Mouse (Mus musculus): ENCODE data around the gene Lrmda.

Gene Lrmda

DNA sequence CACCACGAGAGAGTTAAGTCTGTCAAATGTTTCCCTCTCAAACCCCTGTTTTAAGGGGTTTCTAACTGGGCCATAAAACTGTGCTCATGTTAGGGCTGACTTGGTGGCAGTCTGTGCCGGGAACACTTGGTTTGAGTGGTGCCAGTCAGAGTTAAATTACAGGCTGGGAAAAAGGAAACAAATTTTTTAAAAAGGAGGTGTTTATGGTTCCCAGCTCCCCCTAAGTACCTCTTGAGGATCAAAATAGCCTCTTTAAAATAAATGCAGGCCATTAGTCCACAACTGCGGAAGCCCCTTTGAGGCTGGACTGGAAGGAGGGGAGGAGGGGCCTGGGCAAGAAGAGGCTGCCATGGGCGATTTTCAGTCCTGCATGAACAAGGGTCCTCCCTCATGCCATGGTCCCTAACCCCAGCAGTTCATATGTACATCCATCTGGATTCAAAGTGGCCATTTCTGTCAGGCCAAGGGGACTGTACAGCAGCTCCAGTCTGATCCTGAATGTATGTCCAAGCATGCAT lies 416.4 kb downstream of the Lrmda start:
- no peak for DNase-seq

DNA sequence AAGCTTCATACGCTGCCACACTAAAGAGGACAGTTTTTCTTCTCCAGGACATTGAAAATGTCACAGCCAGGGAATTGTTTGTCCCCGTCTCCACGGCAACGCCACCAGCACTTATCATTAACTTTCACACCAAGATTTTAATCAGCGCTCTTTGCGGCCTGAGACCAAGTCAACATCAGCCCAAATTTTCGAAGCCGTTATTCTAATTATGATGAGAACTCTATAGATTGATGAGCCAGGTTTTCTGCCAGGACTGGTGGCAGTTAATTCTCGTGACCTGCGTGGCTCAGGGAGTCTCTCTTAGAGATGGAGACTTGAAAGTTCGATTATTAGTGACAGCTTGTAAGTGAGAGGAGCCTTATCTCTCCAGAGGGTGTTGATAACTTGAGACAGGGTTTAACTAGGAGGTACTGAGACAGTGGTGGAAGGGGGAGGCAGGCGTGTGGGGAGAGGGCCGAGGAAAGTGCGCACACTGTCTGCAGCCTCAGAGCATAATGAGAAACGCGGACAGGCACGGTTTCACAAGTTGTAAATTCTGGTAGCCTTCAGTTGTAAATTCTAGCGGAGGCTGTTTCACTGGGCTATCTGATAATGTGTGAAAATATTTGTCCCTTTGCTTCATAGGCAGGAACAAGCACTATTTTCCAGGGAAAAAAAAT lies 421.0 kb downstream of the Lrmda start:
- DNase-seq: no peak

DNA sequence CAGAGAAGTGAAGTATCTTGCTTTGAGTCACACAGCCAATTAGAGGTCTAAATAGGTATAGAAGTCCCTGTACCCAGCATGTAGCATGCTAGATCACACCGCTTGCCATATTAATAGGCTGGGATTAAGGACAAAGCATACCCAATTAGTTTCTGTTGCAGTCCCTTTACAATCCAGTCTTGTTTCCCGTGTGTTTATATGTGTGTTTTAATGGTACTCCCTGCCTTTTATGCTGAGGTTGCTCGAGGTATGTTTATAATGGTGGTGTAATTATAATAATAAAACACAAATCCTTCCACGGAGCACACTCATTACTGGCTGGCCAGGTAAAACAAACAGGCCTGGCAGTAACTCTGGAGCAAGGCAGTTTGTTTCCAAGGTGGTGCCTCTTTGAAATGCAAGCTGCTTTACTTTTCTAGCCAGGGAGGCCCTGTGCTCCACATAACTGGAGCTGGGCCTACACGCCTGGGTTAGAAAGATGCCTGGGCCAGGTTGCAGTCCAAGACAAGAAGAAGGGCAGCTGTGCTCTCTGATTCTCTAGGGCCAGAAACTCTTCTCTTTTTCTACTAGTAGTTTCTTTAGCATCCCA lies 422.4 kb downstream of the Lrmda start:
- DNase-seq: no peak

DNA sequence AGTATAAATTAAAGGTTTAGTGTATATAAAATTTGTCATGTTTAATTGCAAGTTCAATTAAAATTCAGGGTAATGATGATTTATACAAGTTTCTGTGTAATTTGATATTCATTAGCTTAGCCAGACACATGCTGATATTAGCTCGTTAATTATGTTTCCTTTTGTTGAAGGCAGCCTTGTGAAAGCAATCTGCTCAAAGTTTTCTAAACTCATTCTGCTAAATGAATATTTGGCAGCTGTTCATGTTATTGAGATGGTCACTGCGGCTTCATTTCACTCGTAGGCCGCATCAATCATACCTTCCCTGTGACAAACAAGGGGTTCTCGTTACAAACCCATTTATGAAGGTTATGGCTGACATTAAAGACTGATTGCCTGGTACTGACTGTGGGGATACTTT lies 423.2 kb downstream of the Lrmda start:
- DNase-seq: no peak

DNA sequence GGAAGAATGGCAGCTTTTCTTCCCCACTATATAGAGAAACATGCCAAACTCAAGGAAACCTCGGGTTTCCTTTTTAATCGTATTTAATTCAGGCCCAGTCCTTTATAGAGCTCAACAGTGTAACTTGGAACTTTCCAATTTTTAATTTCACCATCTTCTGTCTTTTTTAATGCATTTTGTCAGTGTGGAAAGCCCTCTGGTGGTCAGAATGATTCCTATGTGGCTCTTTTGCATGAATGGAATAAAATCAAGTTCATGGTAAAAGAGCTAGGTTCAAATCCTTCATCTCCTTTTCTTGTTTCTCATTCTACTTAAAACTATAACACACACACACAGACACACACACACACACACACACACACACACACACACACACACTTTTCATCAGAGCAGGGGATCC lies 425.0 kb downstream of the Lrmda start:
- no peak for DNase-seq

DNA sequence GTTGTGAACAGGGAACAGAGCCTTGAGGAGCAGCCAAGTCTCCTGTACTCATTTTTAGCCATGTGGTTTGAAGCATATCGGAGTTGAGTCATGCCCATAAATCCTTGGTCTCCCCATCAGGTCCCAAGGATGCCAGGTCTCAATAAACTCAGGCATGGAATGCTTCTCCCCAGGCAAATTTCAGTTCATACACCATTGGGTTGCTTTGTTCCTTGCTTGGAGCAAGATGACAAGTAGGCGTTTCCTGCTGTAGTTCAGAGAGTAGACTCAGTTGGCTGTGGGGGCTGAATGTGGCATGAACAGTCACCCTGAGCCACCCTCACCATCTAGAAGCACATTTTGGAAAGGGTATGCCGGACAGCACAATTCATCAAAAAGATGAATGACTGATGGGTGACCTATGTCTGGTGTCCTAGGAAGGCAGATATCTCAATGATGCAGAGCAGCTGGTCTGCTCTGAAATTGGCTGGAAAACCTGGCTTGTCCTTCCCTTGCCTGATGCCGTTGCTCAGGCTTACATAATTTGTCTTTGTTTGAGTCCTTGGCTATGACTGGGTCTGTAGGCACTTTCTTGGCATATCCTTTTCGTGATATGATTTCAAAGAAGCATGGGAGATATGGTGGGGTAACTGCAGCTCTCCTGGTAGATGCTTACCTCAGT lies 425.8 kb downstream of the Lrmda start:
- no peak for DNase-seq

DNA sequence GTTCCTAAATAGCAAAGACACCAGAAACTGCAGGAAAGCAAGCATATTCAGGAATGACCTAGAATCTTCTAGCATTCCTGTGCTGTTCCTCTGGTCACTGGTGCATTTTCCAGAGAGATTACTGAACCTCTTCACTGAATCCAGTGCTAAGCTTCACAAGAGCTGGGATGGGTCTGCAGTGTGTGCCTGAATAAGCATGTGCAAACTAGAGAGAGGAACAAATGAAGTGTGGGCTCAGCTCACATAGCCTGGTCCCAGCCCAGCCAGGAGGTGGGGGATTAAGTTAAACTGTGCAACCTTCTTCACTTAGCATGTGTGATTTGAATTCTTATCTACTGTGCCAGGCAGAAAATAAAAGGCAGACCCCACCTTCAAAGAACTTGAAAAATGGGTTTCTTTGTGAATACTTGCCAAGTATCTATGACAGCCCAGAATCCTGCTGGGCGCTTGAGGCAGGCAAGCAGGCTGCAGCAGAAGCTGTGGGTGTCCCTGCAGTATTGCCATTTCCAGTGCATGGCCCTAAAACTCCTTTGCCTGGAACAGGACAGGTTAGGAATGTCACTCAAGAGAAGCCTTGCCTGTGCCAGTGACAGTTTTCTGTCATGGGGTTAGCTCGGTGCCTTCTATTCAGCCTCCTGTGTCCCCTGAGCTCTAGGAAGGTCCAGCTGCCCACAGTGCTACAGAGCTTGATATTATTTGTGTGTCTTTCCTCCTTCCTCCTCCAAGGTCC lies 426.5 kb downstream of the Lrmda start:
- DNase-seq: no peak

DNA sequence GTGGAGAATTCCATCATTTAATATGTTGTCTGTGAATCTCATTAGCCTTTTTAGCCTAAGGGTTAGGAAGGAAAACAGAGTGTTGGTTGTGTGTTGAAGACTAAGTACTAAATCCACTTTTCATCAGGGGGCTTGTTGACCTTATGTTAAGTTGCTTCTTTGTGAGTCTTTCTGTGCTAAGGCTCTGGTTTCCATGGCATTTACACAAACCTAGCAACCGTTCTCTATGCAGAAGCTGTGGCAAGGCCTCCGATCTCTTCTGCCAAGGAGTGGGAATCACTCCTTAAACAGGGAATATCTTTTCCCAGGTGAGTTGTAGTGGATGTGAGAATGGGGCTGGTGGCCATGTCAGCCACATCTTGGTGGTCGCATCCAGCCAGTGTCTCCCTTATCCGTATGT lies 432.1 kb downstream of the Lrmda start:
- DNase-seq: no peak

DNA sequence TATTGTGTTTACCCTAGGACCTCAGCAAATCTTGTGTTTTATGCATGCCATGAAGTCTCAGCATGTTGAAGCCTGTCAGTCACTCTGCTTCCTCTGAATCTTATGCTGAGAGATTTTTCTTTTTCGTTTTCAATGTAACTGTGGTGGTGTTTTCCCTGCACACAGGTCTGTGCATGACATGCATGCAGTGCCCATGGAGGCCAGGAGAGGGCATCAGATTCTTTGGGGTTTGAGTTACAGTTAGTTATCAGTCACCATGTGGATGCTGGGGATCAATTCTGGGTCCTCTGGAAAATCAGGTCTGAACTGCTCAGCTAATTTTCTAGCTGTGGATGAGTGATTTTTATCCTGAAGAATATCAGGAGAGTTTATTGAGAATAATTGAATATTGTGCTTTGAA lies 444.8 kb downstream of the Lrmda start:
- DNase-seq: peak; percentile 34

DNA sequence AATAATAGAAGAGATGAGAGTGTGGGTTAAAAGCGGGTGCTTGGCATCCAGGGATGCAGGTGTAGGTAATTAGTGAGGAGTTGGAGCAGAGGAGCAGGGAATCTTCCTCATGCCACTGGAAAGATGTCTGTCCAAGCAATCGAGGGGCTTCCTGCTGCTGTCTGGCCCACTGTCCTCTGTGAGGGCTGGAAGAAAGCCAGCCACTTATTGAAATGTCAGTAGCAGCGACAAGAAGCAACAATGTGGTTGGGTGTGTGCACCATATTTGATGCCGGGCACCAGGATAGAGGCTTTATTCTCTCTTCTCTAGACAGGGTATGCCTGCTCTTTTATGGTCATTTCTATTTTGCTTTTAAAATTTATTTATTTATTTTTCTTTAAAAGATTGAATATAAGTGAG lies 451.5 kb downstream of the Lrmda start:
- DNase-seq: no peak

DNA sequence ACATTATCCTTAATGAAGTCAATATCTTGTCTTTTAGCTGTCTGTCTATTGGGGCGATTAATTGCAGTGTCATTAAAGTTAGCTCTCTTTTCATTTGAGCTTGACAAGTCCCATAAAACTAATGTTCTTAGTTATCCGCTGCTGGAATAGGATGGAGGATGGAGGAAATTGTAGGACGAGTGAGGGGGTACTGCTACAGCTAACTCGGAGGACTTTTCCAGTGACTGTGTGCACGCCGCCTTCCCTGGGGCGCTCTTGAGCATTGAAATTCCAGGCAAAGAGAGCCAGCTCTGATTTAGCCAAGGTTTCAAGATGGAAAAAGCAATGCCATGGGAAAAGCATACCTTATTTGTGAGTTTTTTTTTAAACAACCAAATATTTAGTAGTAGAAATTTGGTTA lies 453.9 kb downstream of the Lrmda start:
- DNase-seq: no peak

DNA sequence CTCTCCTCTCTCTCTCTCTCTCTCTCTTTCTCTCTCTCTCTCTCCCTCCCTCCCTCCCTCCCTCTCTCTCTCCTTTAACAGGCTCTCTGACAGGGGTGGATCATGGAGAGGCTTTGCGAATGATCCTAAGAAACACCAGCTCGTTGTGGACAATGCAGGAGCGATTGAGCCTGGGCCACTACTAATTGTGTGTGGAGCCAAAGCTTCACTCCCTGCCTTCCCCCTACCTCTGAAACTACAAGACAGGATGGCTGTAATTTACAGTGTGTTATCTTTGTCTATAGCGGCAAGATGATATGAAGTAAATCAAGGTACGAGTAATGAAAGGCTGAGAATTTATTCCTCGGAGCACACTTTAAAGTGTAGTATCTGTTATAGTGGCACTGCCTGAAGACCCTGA lies 454.5 kb downstream of the Lrmda start:
- DNase-seq: no peak

DNA sequence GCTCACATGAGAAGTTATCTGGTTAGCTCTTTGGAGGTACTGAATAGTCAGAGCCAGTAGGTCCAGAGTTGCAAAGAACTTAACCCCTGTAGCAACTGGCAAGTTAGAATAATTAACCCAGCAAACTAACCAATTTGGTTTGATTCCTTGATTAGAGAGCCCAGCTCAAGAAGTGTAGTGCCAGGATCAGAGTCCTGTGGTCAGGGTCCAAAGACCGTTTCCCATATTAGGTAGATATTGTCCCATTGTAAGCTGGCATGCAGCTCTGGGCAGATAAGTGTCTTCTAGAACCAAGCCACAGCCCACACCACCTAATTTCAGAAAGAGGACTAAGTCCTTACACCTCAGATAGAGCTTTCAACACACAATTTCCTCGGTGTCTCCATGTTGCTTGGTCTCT lies 473.8 kb downstream of the Lrmda start:
- no peak for DNase-seq

DNA sequence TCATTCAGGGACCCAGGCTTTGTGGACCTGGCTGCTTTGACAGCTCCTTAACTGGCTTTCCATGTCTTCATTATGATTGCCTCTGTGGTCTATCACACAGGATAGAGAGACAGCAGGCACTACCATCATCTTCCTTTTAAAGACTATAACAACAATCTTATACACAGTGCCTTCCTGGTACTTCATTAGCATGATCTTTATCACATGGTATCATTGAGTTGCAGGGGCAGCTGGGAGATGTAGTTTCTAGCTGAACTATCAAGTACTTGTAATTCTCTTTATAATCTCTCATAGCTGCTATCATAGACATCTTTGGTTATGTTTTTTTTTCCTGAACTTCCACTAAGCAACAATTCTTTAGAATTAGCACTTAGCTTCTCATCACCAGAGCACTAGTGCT lies 474.8 kb downstream of the Lrmda start:
- DNase-seq: no peak

DNA sequence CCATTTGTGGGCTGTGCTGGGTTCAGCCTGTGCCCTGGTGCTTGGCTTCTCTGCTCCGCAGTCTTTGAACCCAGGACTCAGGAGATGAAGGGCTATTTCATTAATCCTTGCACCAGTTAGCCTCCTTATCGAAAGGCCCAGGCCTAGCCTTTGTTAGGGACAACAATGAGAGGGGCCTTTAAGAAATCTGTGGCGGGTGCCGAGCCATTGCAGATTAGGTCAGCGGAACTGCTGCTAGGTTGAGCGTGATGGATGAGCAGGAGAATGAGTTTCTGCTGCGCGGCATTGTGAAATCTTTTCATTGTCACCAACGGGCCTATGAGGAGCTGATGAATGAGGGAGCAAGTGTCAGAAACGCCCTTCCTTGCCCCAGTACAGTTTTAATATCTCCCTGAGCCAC lies 475.4 kb downstream of the Lrmda start:
- DNase-seq: no peak

DNA sequence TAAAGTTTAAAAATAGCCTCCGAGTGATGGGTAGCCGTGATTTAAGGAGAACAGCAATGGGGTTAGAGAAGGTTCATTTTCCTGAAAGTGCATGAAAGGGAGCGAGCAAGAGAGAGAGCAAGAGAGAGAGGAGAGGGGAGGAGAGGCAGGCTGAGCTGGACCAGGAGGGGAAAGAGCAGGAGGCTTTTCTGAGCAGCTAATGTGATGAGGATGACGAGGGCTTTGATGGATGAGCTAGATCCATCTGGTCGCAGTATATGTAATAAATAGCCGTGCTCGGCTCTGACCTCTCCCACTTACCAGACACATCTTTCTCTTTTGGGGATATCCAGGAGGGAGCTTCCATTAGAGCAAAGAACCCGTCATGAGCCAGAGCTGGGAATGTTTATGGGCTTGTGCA lies 475.8 kb downstream of the Lrmda start:
- no peak for DNase-seq

DNA sequence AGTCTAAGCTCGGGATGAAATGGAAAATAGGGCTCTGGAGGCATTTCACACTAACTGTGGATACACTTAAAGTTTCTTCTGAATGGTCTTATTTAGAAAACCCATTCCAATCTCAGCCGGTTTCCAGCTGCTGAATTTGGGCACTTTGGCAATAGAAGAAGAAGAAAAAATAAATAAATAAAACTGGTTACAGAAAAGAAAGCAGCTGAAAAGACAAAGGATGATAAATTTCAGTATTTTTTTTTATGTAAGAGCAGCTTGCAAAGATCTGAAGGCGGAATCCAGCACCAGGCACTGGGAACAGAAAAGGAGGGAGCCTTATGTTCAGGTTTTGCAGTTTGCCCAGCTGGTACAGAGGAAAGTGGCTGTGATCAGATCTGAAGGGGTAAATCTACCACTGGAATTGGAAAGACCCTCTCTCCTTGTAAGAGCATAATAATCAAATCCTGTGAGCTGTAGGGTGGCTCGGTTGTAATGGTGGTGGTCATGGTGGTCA lies 478.2 kb downstream of the Lrmda start:
- DNase-seq: no peak

DNA sequence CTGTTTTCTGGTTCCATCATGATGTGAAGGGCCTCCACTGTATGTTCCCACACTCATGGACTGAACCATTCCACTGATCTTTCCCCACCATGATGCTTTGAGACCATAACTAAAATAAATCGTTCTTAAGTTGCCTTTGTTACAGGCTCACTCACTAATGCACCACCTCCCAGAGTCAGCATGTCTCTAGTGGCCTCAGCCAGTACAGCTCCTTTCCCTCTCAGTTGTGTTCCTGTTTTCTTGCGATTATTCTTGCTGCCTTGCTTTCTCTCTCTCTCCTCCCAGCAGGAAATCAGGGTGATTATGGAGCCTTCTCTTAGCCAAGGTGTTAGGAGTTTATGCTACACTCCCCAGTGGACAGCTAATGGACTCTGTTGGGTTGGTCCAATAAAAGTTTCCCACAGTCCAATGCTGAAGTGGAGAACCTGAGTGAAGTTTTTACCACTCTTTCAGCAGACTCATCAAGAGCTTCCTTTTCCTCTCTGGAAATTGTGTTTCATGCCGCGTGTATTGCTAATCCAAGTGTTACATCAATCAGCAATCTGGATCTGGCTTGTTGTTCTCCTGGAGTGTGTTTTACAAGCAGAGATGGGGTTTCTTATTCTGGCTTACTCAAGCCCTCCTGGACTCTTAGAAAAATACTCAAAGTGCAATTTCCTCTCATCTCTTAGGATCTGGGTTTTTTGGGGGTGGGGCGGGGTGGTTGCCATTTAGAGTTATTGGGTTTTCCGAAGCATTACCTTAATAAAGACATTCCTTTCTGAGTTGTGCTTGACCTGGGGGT lies 490.4 kb downstream of the Lrmda start:
- no peak for DNase-seq

DNA sequence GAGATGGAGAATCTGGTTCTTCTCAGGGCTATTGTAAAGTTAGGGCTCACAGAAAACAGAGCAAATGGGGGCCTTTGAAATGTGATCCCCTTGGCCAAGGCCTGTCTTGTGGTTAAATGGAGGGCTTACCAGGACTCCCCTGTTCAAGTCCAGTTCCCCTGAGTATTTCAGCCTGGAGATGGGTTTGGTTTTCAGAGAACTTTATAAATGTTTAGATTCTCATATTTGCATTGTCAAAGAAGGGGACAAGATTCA lies 490.9 kb downstream of the Lrmda start:
- DNase-seq: no peak

DNA sequence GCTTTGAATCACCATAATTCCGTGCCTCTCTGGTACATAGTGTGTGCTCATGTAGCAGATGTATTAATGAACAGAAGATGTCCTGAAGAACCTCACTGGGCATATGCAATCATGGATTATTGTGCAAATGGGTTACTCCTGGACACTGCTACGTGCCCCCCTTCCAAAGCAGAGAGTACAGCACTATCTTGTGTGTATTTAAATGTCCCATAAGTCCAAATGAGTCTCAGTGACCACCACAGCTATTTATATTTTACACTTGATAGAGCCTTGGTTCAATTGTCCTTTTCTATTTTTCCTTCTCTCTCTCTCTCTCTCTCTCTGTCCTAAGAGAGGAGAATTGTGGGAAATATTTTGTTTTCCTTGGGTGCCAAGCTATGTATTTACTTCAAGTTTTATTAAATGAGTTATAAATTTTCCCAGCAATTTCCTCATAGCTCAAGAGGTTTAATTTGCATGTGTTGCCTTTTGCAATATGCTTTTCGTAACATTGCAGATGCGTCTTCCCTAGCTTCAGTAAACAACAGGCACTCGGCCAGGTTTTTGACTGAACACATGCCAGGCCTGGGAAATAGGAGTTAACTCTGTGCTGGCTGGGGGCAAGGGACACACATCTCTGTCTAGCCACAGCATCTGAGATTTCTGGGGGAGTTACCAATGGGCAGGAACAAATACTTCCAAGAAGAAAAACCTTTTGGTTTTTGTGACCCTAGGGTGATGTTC lies 495.0 kb downstream of the Lrmda start:
- DNase-seq: no peak

DNA sequence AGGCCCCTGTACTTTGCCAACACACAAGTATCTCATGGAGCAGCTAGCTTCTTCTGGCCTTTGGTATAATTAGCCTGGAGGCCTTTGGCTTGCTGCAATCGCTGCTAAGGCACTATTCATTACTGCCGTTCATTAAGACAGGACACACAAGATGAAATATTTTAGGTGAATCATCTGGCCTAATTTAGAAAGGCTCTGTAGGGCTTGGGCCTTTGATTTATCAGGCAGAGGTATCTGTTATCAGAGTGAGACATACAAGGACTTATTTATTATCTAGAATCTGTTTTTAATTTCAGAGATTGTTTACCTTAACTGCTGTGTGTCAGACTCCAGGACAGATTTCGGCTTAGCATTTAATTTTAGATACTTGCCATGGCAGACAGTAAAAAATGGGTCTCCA lies 511.2 kb downstream of the Lrmda start:
- DNase-seq: no peak

DNA sequence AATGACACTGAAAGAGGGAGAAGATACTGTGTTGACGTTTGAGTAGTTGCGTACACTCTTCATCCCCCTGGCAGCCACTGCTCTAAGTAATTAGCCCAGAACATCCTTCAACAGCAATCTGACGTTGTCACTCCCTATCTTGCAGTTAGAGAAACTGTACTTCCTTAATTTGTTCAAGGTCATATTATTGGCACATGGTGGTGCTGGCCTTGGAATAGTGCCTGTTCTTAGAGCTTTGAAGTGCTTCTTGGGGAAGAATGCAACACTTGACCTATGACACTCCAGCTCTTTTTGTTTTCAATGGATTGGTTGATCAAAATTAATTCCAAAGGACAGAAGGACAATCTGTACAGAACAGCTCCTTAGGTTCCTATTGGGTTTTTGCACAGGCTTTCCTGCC lies 514.0 kb downstream of the Lrmda start:
- DNase-seq: no peak
